Mouse (Mus musculus): Measurements from ENCODE around the gene Wdr13.
"Not testable (repeated sequence)": the region's sequence is repeated elsewhere in the genome, so short reads cannot be mapped to it uniquely, and the experiment has no call there.

Wdr13 gene

DNA sequence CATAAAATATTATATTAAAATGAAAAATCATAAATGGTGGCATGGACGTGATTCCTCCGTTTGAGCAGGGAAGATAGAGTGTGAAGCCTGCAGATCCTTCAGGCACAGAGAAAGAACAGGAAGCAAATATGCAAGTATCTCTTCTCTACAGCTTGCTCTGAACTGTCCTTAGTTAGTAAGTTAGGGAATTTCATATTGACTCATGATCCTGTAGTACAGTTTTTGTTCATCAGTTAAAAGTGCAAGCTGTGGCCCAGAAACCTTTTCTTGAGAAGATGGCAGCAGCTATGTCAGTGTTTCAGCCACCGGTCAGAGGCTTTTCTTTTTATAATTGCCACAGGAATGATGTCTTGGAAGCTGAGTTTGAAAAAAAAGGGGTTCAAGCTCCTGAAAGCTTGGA lies 27.7 kb downstream of the Wdr13 start:
- no peak for DNase-seq (ENCODE audit: low read depth)

- DNase-seq (ENCODE audit: low read depth), result no peak
Observed at GRCm38 (mm10) chrX:8102213-8102668, 30.5 kb downstream of the Wdr13 start.

DNA sequence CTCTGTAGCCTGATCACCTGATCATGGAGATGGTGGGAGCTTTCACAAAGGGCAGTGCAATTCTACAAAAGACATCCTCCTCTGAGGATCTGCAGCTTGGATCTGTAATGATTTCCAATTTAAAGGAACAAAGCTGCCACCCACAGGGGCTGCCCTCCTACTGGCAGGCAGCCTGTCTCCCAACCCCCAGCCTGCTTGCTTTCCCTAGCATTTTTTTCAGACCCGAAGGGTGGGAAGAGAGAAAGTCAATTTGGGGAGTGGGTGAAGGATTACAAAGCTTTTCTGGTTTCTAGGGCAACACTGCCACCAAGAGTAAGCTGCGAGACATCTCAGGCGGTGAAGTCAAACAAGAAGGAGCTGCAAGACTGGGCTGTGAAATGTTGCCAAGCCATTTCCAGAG lies 31.7 kb downstream of the Wdr13 start:
- peak; percentile 25 for DNase-seq (ENCODE audit: low read depth)

DNA sequence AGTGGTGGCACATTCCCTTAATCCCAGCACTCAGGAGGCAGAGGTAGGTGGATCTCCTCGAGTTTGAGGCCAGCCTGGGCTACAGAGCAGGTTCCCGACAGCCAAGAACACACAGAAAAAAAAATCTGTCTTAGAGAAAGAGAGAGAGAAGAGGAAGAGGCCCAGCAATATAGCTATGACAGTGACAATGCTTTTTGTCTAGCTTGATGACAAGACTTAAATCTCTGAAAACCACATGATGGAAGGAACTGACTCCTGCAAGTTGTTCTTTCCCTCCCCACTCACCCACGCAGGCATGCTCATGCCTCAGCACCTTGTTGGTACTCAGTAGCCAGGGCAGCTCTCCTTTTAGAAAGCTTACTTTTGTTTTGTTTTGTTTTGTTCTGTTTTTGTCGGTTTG lies 33.3 kb downstream of the Wdr13 start:
- DNase-seq (ENCODE audit: low read depth), result no peak

GRCm38 (mm10) chrX:8096787-8097242 lies 35.9 kb downstream of the Wdr13 start:
- DNase-seq (ENCODE audit: low read depth), result peak; percentile 97

GRCm38 (mm10) chrX:8096068-8096786 lies 36.5 kb downstream of the Wdr13 start:
- not testable (repeated sequence) for DNase-seq (ENCODE audit: low read depth)

GRCm38 (mm10) chrX:8095546-8095945 lies 37.1 kb downstream of the Wdr13 start:
- DNase-seq (ENCODE audit: low read depth), result no peak

GRCm38 (mm10) chrX:8090954-8091347 lies 41.7 kb downstream of the Wdr13 start:
- DNase-seq (ENCODE audit: low read depth), result not testable (repeated sequence)

- DNase-seq (ENCODE audit: low read depth), result no peak
Observed at GRCm38 (mm10) chrX:8090346-8090953, 42.2 kb downstream of the Wdr13 start, which contains the start of gene Was. Was (minus strand) TSS chrX:8090498.

DNA sequence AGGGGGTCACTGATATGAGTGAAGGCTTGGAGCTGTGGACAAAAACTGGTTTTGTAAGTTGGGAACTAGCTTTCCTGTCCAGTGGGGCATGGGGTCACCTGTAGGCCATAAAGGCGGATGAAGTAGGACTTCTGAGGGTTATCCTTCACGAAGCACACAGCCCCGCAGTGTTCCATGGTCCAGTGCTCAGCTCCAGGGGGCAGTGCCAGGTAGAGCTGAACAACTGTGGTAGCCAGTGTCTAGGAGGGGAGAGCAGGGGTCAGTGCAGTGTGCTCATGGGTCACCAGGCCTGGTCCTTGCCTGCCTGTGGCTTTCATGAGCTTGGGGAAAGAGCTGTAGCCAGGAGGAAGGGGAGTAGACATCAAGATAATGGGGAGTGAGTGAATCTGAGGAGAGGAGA lies 42.9 kb downstream of the Wdr13 start:
- DNase-seq (ENCODE audit: low read depth), result no peak

- no peak for DNase-seq (ENCODE audit: low read depth)
Observed at GRCm38 (mm10) chrX:8085611-8086010, 47.1 kb downstream of the Wdr13 start.

- DNase-seq (ENCODE audit: low read depth), result peak; percentile 37
Observed at GRCm38 (mm10) chrX:8084771-8085259, 47.9 kb downstream of the Wdr13 start.

- no peak for DNase-seq (ENCODE audit: low read depth)
Observed at GRCm38 (mm10) chrX:8075104-8075503, 57.6 kb downstream of the Wdr13 start.

DNA sequence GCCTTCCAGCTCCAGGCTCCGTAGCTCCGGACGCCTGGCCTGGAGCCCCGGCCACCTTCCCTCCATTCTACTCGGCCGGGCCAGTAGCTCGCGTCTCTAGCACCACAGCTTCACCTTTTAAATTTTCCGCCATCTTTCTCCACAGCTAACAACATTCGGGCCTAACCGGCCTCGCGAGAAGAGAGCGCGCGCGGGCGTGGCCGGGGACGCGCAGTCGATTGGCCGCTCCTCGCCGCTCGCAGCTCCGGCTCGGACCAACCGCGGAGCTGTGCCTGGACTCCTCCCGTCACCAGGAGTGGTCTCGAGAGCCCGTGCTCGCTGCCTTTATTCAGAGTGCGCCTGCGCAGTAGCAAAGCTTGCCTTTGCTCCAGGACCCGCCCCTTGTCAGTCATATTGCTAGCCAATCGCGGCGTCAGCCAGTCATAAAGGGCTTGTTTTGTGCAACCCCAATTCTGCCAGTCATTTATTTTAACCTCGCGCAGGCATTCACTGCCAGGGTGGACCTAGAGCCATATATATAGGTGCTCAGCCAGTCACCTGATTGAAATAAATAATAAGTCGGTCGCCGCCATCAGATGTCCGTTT lies 58.2 kb downstream of the Wdr13 start, which contains the start of gene Suv39h1:
Gene Suv39h1, minus strand, starts transcription at position 331 of the 585 bp plus-strand sequence.
- peak; percentile 96 for DNase-seq (ENCODE audit: low read depth)

GRCm38 (mm10) chrX:8073881-8074429 lies 58.7 kb downstream of the Wdr13 start:
- DNase-seq (ENCODE audit: low read depth), result peak; percentile 54
